Mouse (Mus musculus) 3134 (cell line): ENCODE data around the gene Ppp4r3a.
"Not testable (repeated sequence)": the region's sequence is repeated elsewhere in the genome, so short reads cannot be mapped to it uniquely, and the experiment has no call there.

Experiments
- DNase-seq: peaks from one replicate; pipeline ENCODE4 v3.0.0-alpha.2; 2011; ENCODE audit warnings: low spot score; ENCODE audit not compliant: insufficient read length; ENCODE audit errors: extremely low read depth

Ppp4r3a gene

DNA sequence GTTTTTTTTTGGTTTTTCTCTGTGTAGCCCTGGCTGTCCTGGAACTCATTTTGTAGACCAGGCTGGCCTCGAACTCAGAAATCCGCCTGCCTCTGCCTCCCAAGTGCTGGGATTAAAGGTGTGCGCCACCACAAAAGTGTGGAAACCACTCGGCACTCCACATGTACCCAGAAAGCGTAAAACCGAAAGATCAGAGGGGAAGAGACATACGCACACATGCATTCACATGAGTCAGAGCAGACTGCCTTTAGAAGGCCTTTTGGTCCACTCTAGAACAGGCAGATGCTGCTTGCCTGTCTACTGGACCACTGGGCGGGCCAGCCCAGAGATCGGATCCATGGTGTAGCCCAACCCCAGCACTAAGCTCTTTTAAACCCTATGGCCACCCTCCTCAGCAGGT is 69.8 kb downstream of the Ppp4r3a start:
- not testable (repeated sequence) for DNase-seq

DNA sequence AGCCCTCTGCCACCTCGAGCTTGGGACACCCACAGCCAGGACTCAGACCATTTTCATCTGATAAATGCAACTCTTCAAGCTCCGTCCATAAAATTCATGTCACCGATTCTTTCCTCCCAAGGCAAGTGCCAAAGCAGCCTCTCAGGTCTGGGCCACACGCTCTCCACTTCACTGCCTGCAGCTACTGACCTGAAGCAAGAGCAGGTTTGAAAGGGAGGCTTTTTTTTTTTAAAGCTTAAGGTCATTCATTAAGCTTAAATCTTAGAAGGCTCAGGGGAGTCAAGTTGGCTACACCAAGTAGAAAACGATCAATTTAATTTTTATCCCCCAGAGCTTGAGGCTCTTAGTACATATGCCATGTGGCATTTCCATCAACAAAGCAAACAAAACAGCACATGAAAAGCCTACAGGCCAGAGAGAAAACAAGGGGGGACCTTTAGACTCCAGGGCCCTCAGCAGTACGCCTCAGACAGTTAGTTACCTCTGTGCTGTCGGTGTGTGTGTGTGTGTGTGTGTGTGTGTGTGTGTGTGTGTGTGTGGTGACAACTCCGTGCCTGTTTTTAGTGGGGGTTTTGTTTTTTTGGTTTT is 70.3 kb downstream of the Ppp4r3a start:
- no peak for DNase-seq

DNA sequence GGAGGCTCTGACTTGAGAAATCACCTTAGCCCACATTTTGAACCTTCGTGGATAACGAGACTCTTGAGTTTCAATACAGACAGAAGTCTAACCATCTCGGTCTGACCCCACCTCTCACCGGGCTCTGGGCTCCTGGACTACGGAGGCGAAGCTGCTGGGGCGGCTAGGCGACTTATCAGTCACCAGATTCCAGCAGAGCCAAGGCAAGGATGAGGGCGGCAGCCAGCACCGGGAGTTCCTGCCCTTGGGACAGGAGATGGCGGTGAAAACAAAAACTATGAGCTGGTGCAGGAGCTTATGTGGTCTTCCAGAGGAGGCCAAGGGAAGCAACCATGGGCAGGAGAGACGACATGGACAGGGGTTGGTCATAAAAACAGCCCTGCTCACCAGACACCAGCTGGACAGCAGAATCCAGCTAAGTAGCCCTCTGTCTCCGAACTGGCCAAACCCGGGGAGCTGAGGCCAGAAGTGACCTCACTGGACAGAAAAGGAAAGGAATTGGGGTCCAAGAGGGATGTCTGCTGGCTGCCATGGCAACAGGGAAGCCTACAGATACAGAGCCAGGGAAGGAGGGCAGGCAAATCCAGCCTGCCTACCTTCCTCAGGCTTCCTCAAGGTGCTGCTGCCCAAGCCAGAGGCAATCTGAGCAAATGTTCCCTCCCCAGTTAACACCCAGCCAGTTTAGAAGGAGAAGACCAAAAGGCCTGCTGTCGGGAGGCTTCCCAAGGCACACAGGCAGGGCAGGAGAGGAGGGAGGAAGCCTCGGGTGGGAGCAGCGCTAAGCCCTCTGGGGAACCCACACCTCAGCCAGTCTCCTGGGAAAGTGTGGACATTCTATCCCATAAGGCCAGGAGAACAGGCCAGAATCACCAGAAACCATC is 71.1 kb downstream of the Ppp4r3a start:
- no peak for DNase-seq

DNA sequence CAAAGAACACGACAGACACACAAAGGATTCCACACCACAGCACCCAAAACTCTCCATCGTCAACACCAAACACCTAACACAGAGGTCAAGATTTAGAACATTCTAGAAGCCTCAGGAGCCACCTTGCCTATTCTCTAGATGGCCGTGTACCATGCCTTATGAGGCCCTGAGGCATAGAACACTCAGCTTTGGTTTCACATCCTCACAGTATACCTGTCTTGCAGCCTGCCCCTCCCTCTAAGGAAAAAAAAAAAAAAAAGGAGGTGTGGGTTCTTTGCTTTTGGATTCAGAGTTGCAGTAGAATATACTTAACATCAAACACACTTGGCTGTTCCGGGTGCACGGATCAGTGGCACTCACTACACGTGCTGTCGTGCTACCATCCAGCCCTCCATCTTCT is 72.5 kb downstream of the Ppp4r3a start:
- DNase-seq = no peak

DNA sequence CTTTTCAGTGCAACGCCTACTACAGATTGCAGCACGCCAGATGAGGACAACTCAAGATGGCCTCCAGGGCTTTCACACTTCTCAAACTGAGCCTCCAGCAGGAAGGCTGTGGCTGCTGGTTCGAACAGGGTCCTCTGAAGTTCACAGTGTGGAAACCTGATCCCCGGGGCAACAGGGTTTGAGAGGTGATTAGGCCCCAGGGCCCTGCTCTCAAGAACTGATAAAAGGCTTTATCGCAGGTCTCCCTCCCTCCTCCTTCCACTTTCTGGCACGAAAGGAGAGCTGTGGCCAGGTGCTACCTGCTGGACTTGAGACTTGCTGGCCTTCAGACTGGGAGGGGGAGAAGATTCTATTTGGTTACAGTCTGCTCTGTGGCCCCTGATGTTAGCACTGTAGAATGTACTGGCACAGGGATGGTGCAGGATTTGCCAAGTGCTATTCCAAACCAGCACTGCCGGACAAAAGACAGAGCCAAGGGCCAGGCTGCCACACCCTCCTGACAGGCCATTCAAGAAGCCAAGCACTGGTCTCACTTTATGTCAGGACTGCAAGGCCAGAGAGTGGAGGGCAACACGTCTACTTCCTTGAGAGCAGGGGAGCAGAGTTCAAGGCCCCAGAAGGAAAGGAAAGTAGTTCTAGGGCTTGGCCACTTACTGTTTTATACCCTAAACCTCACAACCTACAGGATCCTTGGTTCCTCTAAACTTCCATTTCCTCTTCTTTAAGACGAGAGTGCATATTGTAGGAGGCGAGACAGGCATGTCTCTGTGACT is 73.2 kb downstream of the Ppp4r3a start:
- no peak for DNase-seq

DNA sequence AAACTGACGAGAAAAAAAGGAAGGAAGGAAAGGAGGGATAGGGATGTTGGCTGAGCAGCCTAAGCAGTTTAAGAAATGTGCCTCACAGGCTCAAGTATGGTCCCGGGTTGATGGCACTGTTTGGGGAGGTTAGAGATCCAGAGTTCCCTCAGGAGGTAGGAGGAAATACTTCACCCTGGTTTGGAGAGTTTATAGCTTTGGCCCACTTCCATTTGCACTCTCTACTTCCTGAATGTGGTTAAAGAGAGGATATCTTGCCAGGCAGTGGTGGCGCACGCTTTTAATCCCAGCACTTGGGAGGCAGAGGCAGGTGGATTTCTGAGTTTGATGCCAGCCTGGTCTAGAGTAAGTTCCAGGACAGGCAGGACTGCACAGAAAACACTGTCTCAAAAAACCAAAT is 74.3 kb downstream of the Ppp4r3a start:
- DNase-seq = no peak

DNA sequence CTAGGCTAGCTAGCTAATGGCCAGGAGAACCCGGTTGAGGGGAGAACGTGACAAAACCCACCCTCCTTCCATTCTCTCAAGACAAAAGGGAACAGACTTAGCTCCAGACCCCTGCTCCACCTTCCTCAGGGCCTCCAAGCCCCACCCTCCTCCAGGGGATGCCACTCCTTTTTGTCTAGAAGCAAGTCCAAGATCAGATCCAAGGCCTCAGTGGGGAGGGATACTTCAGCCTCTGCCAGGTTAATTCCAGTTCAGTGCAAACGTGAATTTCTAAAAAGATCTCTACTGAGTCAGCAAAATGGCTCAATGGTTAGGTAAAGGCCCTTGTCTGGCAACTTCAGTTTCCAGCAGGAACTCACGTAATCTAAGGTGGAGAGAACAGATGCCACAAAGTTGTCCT is 74.9 kb downstream of the Ppp4r3a start:
- DNase-seq = no peak

DNA sequence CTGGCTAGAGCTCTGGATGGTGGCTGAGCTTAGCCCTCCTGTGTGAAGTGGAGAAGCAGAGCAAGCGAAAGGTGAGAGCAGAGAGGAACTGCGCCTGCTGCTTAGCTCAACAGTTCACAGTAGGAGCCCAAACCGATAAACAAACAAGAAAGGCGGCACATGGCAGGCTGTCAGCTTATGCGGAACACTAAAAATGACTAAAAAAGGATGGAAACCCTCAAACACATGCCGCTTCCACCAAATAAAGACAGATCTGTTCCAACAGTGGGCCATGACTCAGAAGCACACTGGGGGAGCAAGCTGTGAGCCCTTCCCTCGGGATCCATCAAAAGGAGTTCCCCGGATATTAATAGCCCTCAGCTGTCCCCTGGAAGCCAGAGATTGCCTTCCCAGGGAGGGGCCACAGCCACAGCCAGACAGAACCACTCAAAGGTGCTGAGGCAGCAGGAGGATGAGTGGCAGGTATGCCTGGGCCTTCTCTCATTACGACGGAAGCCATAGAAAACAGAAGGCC is 75.5 kb downstream of the Ppp4r3a start:
- no peak for DNase-seq

DNA sequence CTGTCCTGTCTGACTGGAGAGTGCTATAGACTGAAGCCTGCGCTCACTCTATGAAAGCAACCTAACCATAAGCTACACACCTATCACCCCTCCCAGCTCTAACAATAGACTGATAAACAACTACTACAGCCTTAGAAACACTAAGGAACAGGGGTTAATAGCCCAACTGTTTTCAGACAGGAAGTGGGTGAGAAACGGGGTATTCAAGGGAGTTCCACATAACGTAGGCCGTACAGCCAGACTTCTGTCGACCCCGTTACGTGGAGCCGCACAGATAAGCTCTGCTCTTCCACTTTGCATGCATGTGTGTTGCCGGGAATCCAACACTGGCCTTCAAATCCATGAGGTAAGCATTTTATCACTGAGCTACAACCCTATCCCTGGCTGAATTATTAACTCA is 76.1 kb downstream of the Ppp4r3a start:
- DNase-seq = no peak

DNA sequence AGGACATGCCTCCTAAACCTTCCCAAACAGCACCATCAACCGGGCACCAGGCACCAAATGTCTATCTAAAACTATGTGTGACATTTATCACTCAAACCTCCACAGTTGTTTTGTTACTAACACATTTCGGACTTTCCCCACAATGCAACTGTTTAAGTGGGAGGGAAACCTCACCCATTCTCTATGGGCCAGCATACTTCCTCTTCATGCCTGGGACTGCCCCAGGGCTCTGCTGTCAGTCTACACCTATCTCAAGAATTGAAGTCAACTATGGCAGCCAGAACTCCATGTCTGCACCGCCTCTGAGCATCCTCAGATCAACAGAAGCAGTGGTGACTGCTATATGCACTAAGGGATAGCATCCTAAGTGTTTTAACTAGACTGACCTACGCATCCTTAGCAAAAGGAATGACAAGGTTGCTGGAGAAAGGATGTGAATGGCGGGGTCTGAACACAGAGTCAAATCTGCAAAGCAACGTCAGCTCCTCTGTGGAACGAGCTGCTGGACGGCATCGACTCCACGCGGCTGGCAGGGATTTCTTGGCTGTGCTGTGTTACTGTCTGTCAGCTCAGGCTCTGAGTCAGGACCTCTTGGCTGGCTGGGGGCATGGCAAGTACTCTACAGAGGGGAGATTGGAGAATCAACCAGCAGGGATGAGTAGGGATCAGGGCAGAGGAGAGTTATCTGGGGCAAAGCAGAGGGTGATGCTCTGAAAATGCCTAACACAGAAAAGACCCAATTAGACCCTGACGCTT is 77.7 kb downstream of the Ppp4r3a start:
- no peak for DNase-seq

DNA sequence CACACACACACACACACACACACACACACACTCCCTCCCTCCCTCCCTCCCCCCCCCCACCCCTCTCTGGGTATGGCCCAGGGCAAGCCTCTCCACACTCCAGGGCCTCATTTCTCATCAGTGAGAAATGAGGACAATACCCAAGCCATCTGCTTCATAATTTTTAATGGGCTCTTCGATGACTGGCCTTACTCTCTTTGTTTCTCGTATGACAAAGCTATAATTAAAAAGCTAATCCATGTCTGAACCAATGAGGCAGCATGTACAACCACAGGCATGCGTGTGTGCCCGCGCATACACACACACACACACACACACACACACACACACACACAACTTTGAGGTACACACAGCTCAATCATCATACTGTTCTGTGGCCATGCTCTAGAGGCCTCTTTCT is 78.5 kb downstream of the Ppp4r3a start:
- no peak for DNase-seq

DNA sequence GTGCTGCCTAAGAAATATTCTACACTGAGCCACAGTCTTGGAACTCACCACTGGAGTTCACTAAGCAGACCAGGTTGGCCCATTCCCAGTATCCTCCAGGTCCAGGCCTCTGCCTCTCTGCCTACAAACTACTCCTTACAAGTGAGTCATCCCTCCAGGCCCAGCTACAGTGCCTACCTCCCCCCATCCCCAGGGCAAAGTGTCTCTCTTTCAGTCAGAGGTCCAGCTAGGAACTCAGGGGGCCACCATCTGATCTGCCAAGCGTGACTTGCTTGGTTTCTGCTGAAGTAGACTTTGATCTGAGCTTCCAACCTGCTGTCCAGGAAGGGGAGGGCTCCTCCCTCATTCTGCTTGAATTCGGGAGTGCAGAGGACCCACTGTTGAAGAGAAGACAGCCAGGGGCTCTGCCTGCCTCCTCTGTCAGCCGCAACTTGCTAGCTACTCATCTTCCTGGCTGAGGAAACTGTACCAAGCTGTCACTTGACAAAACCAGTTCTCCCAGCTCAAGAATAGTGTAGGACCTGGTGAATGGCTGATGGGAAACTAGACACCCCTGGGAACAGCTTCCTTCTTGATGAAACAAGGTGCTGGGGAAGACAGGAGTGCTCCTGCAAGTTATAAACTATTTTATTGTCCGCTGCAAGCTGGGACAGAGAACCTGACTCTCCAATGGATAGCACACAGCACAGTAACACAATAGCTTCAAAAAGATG is 80.5 kb downstream of the Ppp4r3a start:
- DNase-seq = peak; percentile 22

DNA sequence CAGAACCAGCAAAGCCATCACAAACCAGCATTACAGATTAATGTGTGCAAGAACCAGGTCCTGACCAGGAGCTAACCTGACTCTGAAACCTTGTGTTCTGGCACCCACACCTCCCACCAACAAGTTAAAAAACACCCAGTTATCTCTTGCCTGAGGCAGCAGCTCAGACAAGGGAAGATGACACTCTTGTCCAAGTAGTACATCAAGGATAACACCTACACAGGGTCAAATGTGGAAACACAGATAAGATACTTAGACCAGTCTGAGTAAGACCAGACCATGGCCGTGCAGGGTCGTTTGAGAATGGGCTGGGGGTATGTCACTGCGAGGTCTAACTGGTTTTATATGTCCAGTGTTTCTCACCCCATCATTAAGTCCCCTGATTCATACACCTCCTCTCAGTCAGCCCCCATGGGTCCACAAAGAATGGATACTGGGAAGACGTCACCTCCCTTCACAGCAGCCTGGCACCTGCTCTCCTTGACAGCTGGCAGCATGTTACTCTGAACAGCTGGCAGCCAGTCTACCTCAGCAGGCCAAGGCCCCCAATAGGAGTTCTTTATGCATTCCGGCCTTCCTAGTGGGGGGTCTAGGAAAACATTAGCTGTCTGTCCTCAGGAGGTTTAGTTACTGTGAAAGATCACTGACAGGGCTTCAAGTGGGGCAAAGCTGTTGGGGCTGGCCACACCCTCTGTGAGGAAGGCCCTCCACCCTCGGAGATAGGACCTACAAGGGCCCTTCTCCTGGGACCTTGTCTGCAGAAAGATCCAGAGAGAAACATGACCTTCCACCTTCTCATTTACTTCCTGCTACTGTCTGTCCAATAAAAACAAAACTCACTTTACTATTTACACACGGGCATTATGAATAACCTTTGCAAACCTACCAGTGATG is 84.2 kb downstream of the Ppp4r3a start:
- DNase-seq = no peak

DNA sequence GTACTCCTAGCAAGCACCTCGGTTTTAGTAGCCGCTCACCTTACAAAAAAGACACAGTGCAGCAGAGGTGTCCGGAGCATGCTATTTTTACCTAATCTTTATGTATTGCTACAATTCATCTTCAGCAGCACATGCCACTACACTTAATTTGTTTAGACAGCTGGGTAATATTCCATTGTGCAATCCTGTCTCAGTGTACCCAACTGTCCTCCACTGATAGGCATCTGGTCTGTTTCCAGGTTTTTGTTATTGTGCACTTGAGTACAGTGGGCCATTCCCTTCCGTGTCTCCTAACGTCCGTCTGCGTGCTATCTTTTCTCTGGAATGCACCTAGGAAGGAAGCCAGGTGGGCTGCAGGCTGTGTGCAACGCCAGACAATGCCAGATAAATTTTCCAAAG is 84.9 kb downstream of the Ppp4r3a start:
- no peak for DNase-seq

DNA sequence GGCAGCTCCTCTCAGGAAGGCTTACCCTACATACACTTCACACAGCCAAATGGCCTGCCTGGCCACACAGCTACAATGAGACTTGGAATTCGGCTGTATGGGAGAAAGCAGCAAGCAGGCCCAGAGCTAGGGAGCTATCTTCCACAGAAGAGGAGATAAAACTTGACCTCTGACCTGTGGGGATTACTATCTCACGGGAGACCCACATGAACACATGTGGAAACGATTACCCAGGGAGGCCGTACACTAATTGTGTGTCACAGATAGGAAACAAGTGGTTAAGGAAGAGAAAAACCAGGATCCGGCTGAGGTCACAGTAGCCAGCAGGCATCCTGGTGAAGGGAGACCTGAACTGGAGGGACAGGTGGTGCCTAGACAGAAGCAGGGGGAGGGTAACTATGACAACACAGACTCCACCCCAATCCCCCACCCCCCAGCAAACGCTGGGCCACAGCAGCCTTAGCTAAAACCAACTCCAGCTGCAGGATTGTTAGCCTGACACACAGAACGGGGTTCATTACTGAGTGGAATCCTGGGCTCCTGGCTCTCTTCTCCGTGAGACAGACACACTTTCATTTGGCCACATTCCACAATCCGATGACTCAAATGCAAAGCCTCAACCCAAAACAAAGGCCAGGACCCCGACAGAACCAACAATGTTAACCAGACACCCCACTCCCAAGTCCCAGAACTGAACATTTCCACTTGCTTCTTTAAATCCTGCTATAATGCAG is 85.5 kb downstream of the Ppp4r3a start:
- DNase-seq = no peak

DNA sequence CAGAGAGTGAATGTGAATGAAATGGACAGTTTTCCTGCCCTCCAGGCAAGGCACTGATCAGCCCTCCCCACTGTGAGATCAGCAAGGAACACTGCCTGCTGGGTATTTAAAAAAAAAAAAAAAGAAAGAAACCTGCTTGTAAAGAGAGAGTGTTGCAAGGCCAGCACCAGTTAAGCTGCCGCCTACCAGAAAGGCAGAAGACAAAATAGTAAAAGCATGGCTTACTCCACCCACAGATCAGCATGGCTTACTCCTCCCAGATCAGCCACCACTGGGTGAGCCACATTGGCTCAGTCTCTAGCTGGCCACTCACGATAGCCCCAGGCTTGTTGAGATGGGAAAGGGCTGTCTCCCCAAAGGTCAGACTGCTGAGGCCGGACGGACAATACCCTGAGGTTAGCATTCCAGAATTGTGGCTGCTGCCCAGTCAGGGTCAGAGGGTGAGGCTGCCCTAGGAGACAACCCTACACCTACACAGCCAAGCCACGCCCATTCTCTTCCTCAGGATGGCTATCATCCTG is 87.1 kb downstream of the Ppp4r3a start:
- DNase-seq = peak; percentile 15

DNA sequence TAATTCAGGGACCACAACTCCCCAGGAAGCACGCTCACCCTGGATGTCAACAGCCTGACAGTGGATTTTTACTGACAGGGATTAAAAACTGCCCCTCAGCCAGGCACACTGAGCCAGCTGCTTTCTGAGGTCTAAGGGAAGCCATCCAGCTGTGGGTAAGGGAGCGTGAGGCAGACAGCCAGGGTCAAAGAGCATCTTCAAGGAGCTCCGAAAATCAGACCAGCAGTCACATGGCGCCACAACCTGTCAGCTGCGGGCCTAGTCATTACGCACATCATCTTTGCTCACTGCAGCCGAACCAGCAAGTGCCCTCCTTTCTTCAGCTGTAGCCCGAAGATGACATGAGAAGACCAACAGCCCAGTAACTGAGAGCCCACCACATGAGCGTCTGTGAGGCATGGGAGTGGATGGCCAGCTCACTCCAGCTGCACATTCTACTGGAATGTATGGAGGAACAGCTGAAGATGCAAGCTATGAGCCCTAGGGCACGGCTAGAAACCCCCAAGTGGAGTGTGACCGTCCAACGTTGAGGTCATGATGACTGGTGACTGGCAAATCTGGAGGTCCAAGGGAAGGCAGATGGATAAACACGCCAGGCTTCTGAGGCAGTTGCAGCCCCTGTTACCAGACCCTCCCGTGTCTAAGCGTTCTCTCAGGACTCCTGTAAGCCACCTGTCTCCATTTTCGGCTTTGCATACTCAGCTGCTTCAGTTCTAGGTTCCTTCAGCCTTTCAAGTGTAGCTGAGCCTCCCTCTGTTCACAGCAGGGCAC is 87.7 kb downstream of the Ppp4r3a start:
- no peak for DNase-seq
